Mouse (Mus musculus): ENCODE results near the gene Rxfp2. TPM values are rescaled to one million over a fixed set of nuclear protein-coding genes. Genes with fewer than 3 reads are reported as not detected.
A peak's percentile ranks its signal among the peaks of the same experiment; 100 is the strongest.

Gene Rxfp2
- total and polyA plus RNA-seq, 2 experiments from 2014 or later = 0.10 to 0.21 TPM

GRCm38 (mm10) chr5:149998311-149998710 lies 20.2 kb upstream of the Rxfp2 start:
- no peak overlapping the region for H3K9ac ChIP-seq
- no peaks in the 10 kb centered on the region for H3K36me3 ChIP-seq (ENCODE audit: insufficient read depth)
- ATAC-seq = no peak
- H3K27me3 ChIP-seq (ENCODE audit: insufficient read depth, low read length) = no peaks in the 10 kb centered on the region
- H3K4me1 ChIP-seq (ENCODE audit: insufficient read depth) = no peaks in the 10 kb centered on the region
- WGBS = 81% methylated on average over 7 of the region's 7 CpGs
- H3K4me3 ChIP-seq (ENCODE audit: low read depth, low read length) = no peak overlapping the region
- no peak overlapping the region for H3K4me2 ChIP-seq (ENCODE audit: low read depth)
- DNase-seq = no peak
- H3K27ac ChIP-seq (ENCODE audit: low read depth, low read length) = no peak overlapping the region
- H3K9me3 ChIP-seq (ENCODE audit: low read length) = peaks cover 3% of the 10 kb centered on the region; the same call in 1 of the 2 replicates
- no peak for TF ChIP-seq CTCF (IDR thresholded peaks at IDR 0.05; ENCODE audit: low read depth)

- DNase-seq = no peak
- Histone ChIP-seq H3K9me3 (ENCODE audit: low read length) (no peaks in the 10 kb centered on the region), H3K9ac (no peak overlapping the region), H3K27me3 (ENCODE audit: insufficient read depth, low read length) (no peaks in the 10 kb centered on the region), H3K36me3 (ENCODE audit: insufficient read depth) (no peaks in the 10 kb centered on the region), H3K4me2 (ENCODE audit: low read depth) (no peak overlapping the region), H3K4me3 (ENCODE audit: low read depth, low read length) (no peak overlapping the region), H3K4me1 (ENCODE audit: insufficient read depth) (no peaks in the 10 kb centered on the region), H3K27ac (ENCODE audit: low read depth, low read length) (no peak overlapping the region)
- no peak for ATAC-seq
- 59% methylated on average over 6 of the region's 6 CpGs for WGBS
- no peak for TF ChIP-seq CTCF (IDR thresholded peaks at IDR 0.05; ENCODE audit: low read depth)
Observed at GRCm38 (mm10) chr5:150005355-150005754, 13.1 kb upstream of the Rxfp2 start.

GRCm38 (mm10) chr5:150016861-150017260 lies 1.6 kb upstream of the Rxfp2 start:
- DNase-seq = no peak
- H3K4me1 ChIP-seq (ENCODE audit: insufficient read depth) = no peaks in the 10 kb centered on the region
- no peak overlapping the region for H3K4me3 ChIP-seq (ENCODE audit: low read depth, low read length)
- H3K9me3 ChIP-seq (ENCODE audit: low read length) = no peaks in the 10 kb centered on the region
- no peak overlapping the region for H3K4me2 ChIP-seq (ENCODE audit: low read depth)
- no peaks in the 10 kb centered on the region for H3K36me3 ChIP-seq (ENCODE audit: insufficient read depth)
- WGBS = 22% methylated on average over 10 of the region's 10 CpGs
- no peak overlapping the region for H3K27ac ChIP-seq (ENCODE audit: low read depth, low read length)
- no peaks in the 10 kb centered on the region for H3K27me3 ChIP-seq (ENCODE audit: insufficient read depth, low read length)
- TF ChIP-seq CTCF (IDR thresholded peaks at IDR 0.05; ENCODE audit: low read depth) = no peak
- H3K9ac ChIP-seq = no peak overlapping the region
- no peak for ATAC-seq

- H3K9me3 ChIP-seq (ENCODE audit: low read length) = no peaks in the 10 kb centered on the region
- no peaks in the 10 kb centered on the region for H3K4me1 ChIP-seq (ENCODE audit: insufficient read depth)
- peak; percentile 56 for DNase-seq
- no peak overlapping the region for H3K9ac ChIP-seq
- H3K27me3 ChIP-seq (ENCODE audit: insufficient read depth, low read length) = no peaks in the 10 kb centered on the region
- H3K4me2 ChIP-seq (ENCODE audit: low read depth) = no peak overlapping the region
- no peaks in the 10 kb centered on the region for H3K36me3 ChIP-seq (ENCODE audit: insufficient read depth)
- no peak overlapping the region for H3K27ac ChIP-seq (ENCODE audit: low read depth, low read length)
- 53% methylated on average over 9 of the region's 9 CpGs for WGBS
- peak; percentile 62 for TF ChIP-seq CTCF (IDR thresholded peaks at IDR 0.05; ENCODE audit: low read depth)
- no peak for ATAC-seq
- H3K4me3 ChIP-seq (ENCODE audit: low read depth, low read length) = no peak overlapping the region
Observed at GRCm38 (mm10) chr5:150017672-150018071, 803 bp upstream of the Rxfp2 start.

GRCm38 (mm10) chr5:150020851-150021250 lies 2.4 kb downstream of the Rxfp2 start:
- Histone ChIP-seq H3K36me3 (ENCODE audit: insufficient read depth) (no peaks in the 10 kb centered on the region), H3K4me2 (ENCODE audit: low read depth) (no peak overlapping the region), H3K27ac (ENCODE audit: low read depth, low read length) (no peak overlapping the region), H3K9me3 (ENCODE audit: low read length) (no peaks in the 10 kb centered on the region), H3K4me1 (ENCODE audit: insufficient read depth) (no peaks in the 10 kb centered on the region), H3K27me3 (ENCODE audit: insufficient read depth, low read length) (no peaks in the 10 kb centered on the region), H3K4me3 (ENCODE audit: low read depth, low read length) (no peak overlapping the region), H3K9ac (no peak overlapping the region)
- DNase-seq (peak; percentile 91), ATAC-seq (peak; percentile 87)
- WGBS = 2% methylated on average over 6 of the region's 6 CpGs
- TF ChIP-seq CTCF (IDR thresholded peaks at IDR 0.05; ENCODE audit: low read depth) = peak; percentile 98

GRCm38 (mm10) chr5:150021805-150022204 lies 3.3 kb downstream of the Rxfp2 start:
- ATAC-seq = no peak
- Histone ChIP-seq H3K27me3 (ENCODE audit: insufficient read depth, low read length) (no peaks in the 10 kb centered on the region), H3K9ac (no peak overlapping the region), H3K4me1 (ENCODE audit: insufficient read depth) (no peaks in the 10 kb centered on the region), H3K36me3 (ENCODE audit: insufficient read depth) (no peaks in the 10 kb centered on the region), H3K27ac (ENCODE audit: low read depth, low read length) (no peak overlapping the region), H3K4me3 (ENCODE audit: low read depth, low read length) (no peak overlapping the region), H3K4me2 (ENCODE audit: low read depth) (no peak overlapping the region), H3K9me3 (ENCODE audit: low read length) (no peaks in the 10 kb centered on the region)
- DNase-seq = no peak
- TF ChIP-seq CTCF (IDR thresholded peaks at IDR 0.05; ENCODE audit: low read depth) = no peak
- 28% methylated on average over 4 of the region's 4 CpGs for WGBS

- no peaks in the 10 kb centered on the region for H3K9me3 ChIP-seq (ENCODE audit: low read length)
- no peaks in the 10 kb centered on the region for H3K4me1 ChIP-seq (ENCODE audit: insufficient read depth)
- H3K27ac ChIP-seq (ENCODE audit: low read depth, low read length) = no peak overlapping the region
- no peak overlapping the region for H3K4me2 ChIP-seq (ENCODE audit: low read depth)
- no peak overlapping the region for H3K9ac ChIP-seq
- TF ChIP-seq CTCF (IDR thresholded peaks at IDR 0.05; ENCODE audit: low read depth) = no peak
- H3K4me3 ChIP-seq (ENCODE audit: low read depth, low read length) = no peak overlapping the region
- 90% methylated on average over 18 of the region's 18 CpGs for WGBS
- H3K36me3 ChIP-seq (ENCODE audit: insufficient read depth) = no peaks in the 10 kb centered on the region
- no peak for DNase-seq
- H3K27me3 ChIP-seq (ENCODE audit: insufficient read depth, low read length) = no peaks in the 10 kb centered on the region
- no peak for ATAC-seq
Observed at GRCm38 (mm10) chr5:150022556-150022955, 4.1 kb downstream of the Rxfp2 start.

GRCm38 (mm10) chr5:150023476-150023875 lies 5.0 kb downstream of the Rxfp2 start:
- H3K4me1 ChIP-seq (ENCODE audit: insufficient read depth) = no peaks in the 10 kb centered on the region
- DNase-seq = no peak
- no peak overlapping the region for H3K4me3 ChIP-seq (ENCODE audit: low read depth, low read length)
- H3K27me3 ChIP-seq (ENCODE audit: insufficient read depth, low read length) = no peaks in the 10 kb centered on the region
- H3K4me2 ChIP-seq (ENCODE audit: low read depth) = no peak overlapping the region
- H3K27ac ChIP-seq (ENCODE audit: low read depth, low read length) = no peak overlapping the region
- no peaks in the 10 kb centered on the region for H3K9me3 ChIP-seq (ENCODE audit: low read length)
- no peak overlapping the region for H3K9ac ChIP-seq
- peak; percentile 22; the same call in 1 of the 2 replicates for TF ChIP-seq CTCF (IDR thresholded peaks at IDR 0.05; ENCODE audit: low read depth)
- H3K36me3 ChIP-seq (ENCODE audit: insufficient read depth) = no peaks in the 10 kb centered on the region
- WGBS = 90% methylated on average over 6 of the region's 6 CpGs
- no peak for ATAC-seq
